Mouse (Mus musculus) B cell, adult 67 days (primary cell): ENCODE results near the gene Raph1. TPM values are rescaled to one million over a fixed set of nuclear protein-coding genes. Genes with fewer than 3 reads are reported as not detected.

Source experiments
- total RNA-seq, 2 experiments: library from RNA; stranded (reverse); gene quantifications; 4 replicates each; pipeline ENCODE4 v1.2.4; 2023

The Raph1 gene
- total RNA-seq: under 1 TPM; 0.39 to 0.61 TPM

GRCm38 (mm10) chr1:60566631-60567311 is at the start of gene Raph1:
Gene Raph1, minus strand, starts transcription at chr1:60567104.

Other genes with a start within 250 kb of the Raph1 start
- gene Cyp20a1, start 223.8 kb downstream of the Raph1 start, total RNA-seq: 10 to 100 TPM; 10.6 to 12.0 TPM
- 1 to 10 TPM; 4.5 to 7.5 TPM for gene Abi2, start 157.5 kb downstream of the Raph1 start, total RNA-seq
- under 1 TPM; 0.46 to 0.65 TPM for gene Cd28, start 149.7 kb upstream of the Raph1 start, total RNA-seq